Mouse (Mus musculus) hindbrain, embryonic 10.5 days (tissue): ENCODE results near the gene Pus1. TPM values are rescaled to one million over a fixed set of nuclear protein-coding genes. Genes with fewer than 3 reads are reported as not detected.
"Not testable (repeated sequence)": the region's sequence is repeated elsewhere in the genome, so short reads cannot be mapped to it uniquely, and the experiment has no call there.

Experiments used
- DNase-seq: peaks from one replicate; pipeline ENCODE4 v3.0.0-alpha.2; 2017; ENCODE audit warnings: low spot score
- H3K27ac ChIP-seq: fragments of 300-500 bp; sonication (generic); 2 replicates; pipeline ENCODE4 v1.5.1; 2016; ENCODE audit warnings: mild to moderate bottlenecking, moderate library complexity
- H3K27me3 ChIP-seq: fragments of 300-500 bp; sonication (generic); 2 replicates; pipeline ENCODE4 v1.6.1; 2016; ENCODE audit warnings: mild to moderate bottlenecking; ENCODE audit not compliant: poor library complexity, insufficient read depth, severe bottlenecking
- H3K36me3 ChIP-seq: fragments of 300-500 bp; sonication (generic); 2 replicates; pipeline ENCODE4 v1.6.1; 2016; ENCODE audit warnings: mild to moderate bottlenecking, moderate library complexity
- H3K4me1 ChIP-seq: fragments of 300-500 bp; sonication (generic); replicated peaks from 2 replicates; pipeline ENCODE4 v1.6.1; 2016; ENCODE audit warnings: mild to moderate bottlenecking
- H3K4me3 ChIP-seq: fragments of 300-500 bp; sonication (generic); 2 replicates; pipeline ENCODE4 v1.5.1; 2016; ENCODE audit warnings: mild to moderate bottlenecking, moderate library complexity
- H3K9me3 ChIP-seq: fragments of 300-500 bp; sonication (generic); 2 replicates; pipeline ENCODE4 v1.6.1; 2016; ENCODE audit warnings: mild to moderate bottlenecking, moderate library complexity
- WGBS: fragments of 180-500 bp; shearing (Covaris S2); methylation state at CpG from one replicate; pipeline ENCODE4 v1.1.7; 2016; 5-methylcytosine and 5-hydroxymethylcytosine counted together
- polyA plus RNA-seq: library from polyadenylated mRNA; unstranded; fragments of >200 nt; fragmentation: Nextera tagmentation; extraction: Ambion mirVana; gene quantifications from 2 replicates; pipeline ENCODE4 v1.2.1, GENCODE M21; 2016

Gene Pus1
- polyA plus RNA-seq, 1 experiment from 2014 or later = 29.8 TPM

- Histone ChIP-seq H3K36me3 (peaks cover 70% of the 10 kb centered on the region), H3K4me1 (peaks cover 31% of the 10 kb centered on the region), H3K27me3 (no peaks in the 10 kb centered on the region), H3K27ac (no peak overlapping the region), H3K9me3 (no peaks in the 10 kb centered on the region), H3K4me3 (no peak overlapping the region)
- WGBS = 90% methylated on average over 2 of the region's 2 CpGs
- DNase-seq = no peak
Measured at GRCm38 (mm10) chr5:110776141-110776540, 4.3 kb downstream of the Pus1 start.

GRCm38 (mm10) chr5:110774511-110774910 lies 5.9 kb downstream of the Pus1 start:
- Histone ChIP-seq H3K9me3 (no peaks in the 10 kb centered on the region), H3K27me3 (no peaks in the 10 kb centered on the region), H3K4me3 (no peak overlapping the region), H3K27ac (no peak overlapping the region), H3K4me1 (peaks cover 23% of the 10 kb centered on the region), H3K36me3 (peaks cover 70% of the 10 kb centered on the region)
- no peak for DNase-seq
- WGBS = 97% methylated on average over 11 of the region's 11 CpGs

- H3K27ac ChIP-seq, H3K9me3 ChIP-seq, H3K27me3 ChIP-seq, H3K4me3 ChIP-seq, DNase-seq: not testable (repeated sequence)
- Histone ChIP-seq H3K36me3 (peaks cover 60% of the 10 kb centered on the region), H3K4me1 (peaks cover 26% of the 10 kb centered on the region)
- WGBS = 94% methylated on average over 10 of the region's 10 CpGs
Measured at GRCm38 (mm10) chr5:110772945-110773344, 7.5 kb downstream of the Pus1 start.

- under 1% methylated on average over 83 of the region's 83 CpGs for WGBS
- Histone ChIP-seq H3K36me3 (peaks cover 37% of the 10 kb centered on the region), H3K4me3 (peak within 1 kb of the TSS; percentile 95), H3K9me3 (no peaks in the 10 kb centered on the region), H3K27me3 (no peaks in the 10 kb centered on the region), H3K27ac (peak within 1 kb of the TSS; percentile 97), H3K4me1 (peaks cover 26% of the 10 kb centered on the region)
- peak; percentile 100 for DNase-seq
Measured at GRCm38 (mm10) chr5:110770448-110771158, 9.9 kb downstream of the Pus1 start, which contains the start of gene Ep400. Ep400 (minus strand) TSS chr5:110770717.

GRCm38 (mm10) chr5:110770031-110770445 lies 10.4 kb downstream of the Pus1 start:
- H3K36me3 ChIP-seq = peaks cover 36% of the 10 kb centered on the region
- peak overlapping the region; percentile 95 for H3K4me3 ChIP-seq
- DNase-seq = no peak
- H3K4me1 ChIP-seq = peaks cover 26% of the 10 kb centered on the region
- WGBS = under 1% methylated on average over 58 of the region's 58 CpGs
- no peaks in the 10 kb centered on the region for H3K27me3 ChIP-seq
- H3K27ac ChIP-seq = peak overlapping the region; percentile 97
- H3K9me3 ChIP-seq = no peaks in the 10 kb centered on the region

- Histone ChIP-seq H3K27ac (peak overlapping the region; percentile 97), H3K9me3 (no peaks in the 10 kb centered on the region), H3K36me3 (peaks cover 33% of the 10 kb centered on the region)
Measured at GRCm38 (mm10) chr5:110769272-110769671, 11.2 kb downstream of the Pus1 start.

GRCm38 (mm10) chr5:110763890-110764289 lies 16.6 kb downstream of the Pus1 start:
- Histone ChIP-seq H3K4me3 (no peak overlapping the region), H3K36me3 (peaks cover 19% of the 10 kb centered on the region), H3K27me3 (no peaks in the 10 kb centered on the region), H3K4me1 (peaks cover 9% of the 10 kb centered on the region), H3K27ac (no peak overlapping the region), H3K9me3 (no peaks in the 10 kb centered on the region)
- WGBS = 95% methylated on average over 8 of the region's 8 CpGs
- no peak for DNase-seq

More at GRCm38 (mm10) chr5:110769272-110769671, 11.2 kb downstream of the Pus1 start:
- Histone ChIP-seq H3K4me3 (peak overlapping the region; percentile 95), H3K27me3 (no peaks in the 10 kb centered on the region), H3K4me1 (peaks cover 26% of the 10 kb centered on the region)
- WGBS = 70% methylated on average over 4 of the region's 4 CpGs
- DNase-seq = no peak

- Histone ChIP-seq H3K27ac (no peak overlapping the region), H3K4me3 (no peak overlapping the region), H3K36me3 (peaks cover 44% of the 10 kb centered on the region), H3K9me3 (no peaks in the 10 kb centered on the region), H3K4me1 (no peaks in the 10 kb centered on the region), H3K27me3 (no peaks in the 10 kb centered on the region)
- 94% methylated on average over 1 of the region's 1 CpGs for WGBS
- no peak for DNase-seq
Measured at GRCm38 (mm10) chr5:110745021-110745420, 35.4 kb downstream of the Pus1 start.

- Histone ChIP-seq H3K4me3 (no peak overlapping the region), H3K27ac (no peak overlapping the region), H3K36me3 (peaks cover 70% of the 10 kb centered on the region), H3K9me3 (no peaks in the 10 kb centered on the region), H3K4me1 (no peaks in the 10 kb centered on the region), H3K27me3 (no peaks in the 10 kb centered on the region)
- DNase-seq = no peak
- 96% methylated on average over 7 of the region's 7 CpGs for WGBS
Measured at GRCm38 (mm10) chr5:110739496-110740275, 40.8 kb downstream of the Pus1 start.

GRCm38 (mm10) chr5:110735606-110736005 lies 44.9 kb downstream of the Pus1 start:
- no peak overlapping the region for H3K4me3 ChIP-seq
- WGBS = 86% methylated on average over 1 of the region's 1 CpGs
- H3K27ac ChIP-seq = no peak overlapping the region
- H3K36me3 ChIP-seq = peaks cover 98% of the 10 kb centered on the region
- H3K4me1 ChIP-seq = no peaks in the 10 kb centered on the region
- H3K27me3 ChIP-seq = no peaks in the 10 kb centered on the region
- no peaks in the 10 kb centered on the region for H3K9me3 ChIP-seq
- DNase-seq = no peak

- no peak for DNase-seq
- Histone ChIP-seq H3K4me1 (no peaks in the 10 kb centered on the region), H3K27ac (no peak overlapping the region), H3K36me3 (peaks cover 98% of the 10 kb centered on the region), H3K9me3 (no peaks in the 10 kb centered on the region), H3K27me3 (no peaks in the 10 kb centered on the region), H3K4me3 (no peak overlapping the region)
- 94% methylated on average over 4 of the region's 4 CpGs for WGBS
Measured at GRCm38 (mm10) chr5:110733231-110733823, 47.1 kb downstream of the Pus1 start.

GRCm38 (mm10) chr5:110731227-110731626 lies 49.2 kb downstream of the Pus1 start:
- no peak overlapping the region for H3K27ac ChIP-seq
- no peaks in the 10 kb centered on the region for H3K4me1 ChIP-seq
- H3K27me3 ChIP-seq = no peaks in the 10 kb centered on the region
- H3K9me3 ChIP-seq = no peaks in the 10 kb centered on the region
- peaks cover 99% of the 10 kb centered on the region for H3K36me3 ChIP-seq
- WGBS = 91% methylated on average over 2 of the region's 2 CpGs
- DNase-seq = no peak
- no peak overlapping the region for H3K4me3 ChIP-seq

GRCm38 (mm10) chr5:110727850-110728249 lies 52.6 kb downstream of the Pus1 start:
- Histone ChIP-seq H3K4me1 (no peaks in the 10 kb centered on the region), H3K36me3 (peaks cover 100% of the 10 kb centered on the region), H3K27ac (no peak overlapping the region), H3K9me3 (no peaks in the 10 kb centered on the region), H3K27me3 (no peaks in the 10 kb centered on the region), H3K4me3 (no peak overlapping the region)
- 93% methylated on average over 1 of the region's 1 CpGs for WGBS
- no peak for DNase-seq
